12 mouse cellular contexts compared by ENCODE assay signal in the genomic region with DNA sequence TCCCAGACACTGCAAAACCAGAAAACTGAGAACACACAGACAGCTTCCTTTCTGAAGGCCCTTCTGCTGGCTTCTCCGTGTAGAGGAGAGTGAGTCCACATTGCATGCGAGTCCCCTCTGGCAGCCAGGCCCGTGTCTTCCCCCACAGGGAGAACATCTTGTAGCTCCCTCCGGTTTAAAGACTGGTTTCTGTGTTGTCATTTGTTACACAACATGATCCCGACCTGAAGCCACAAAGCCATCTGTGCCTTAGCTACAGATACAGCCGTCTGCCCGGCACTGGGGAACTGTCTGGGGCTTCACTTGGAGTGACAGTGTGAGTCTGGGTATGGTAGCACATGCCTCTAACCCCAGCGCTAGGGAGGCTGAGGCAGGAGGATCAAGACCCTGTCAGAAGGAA. TPM values are rescaled to one million over a fixed set of nuclear protein-coding genes. Genes with fewer than 3 reads are reported as not detected.
A peak's percentile ranks its signal among the peaks of the same experiment; 100 is the strongest.
DNase-seq lines count a peak whose midpoint lies in the region; ATAC-seq and TF ChIP-seq lines count a peak whose summit lies in the region.
"Had no signal": no experiment of that assay in that cellular context is flagged by ENCODE, and none has a peak within 500 bp of the region (broad histone marks: within the 10 kb centered on the region; RNA-seq: fewer than 3 reads in every experiment).

No protein-coding gene starts in this region.

- H3K9ac ChIP-seq in midbrain, embryonic 11.5 days (ENCODE audit: low read length): no peak overlapping the region
- no peak overlapping the region for H3K9ac ChIP-seq in stomach, postnatal 0 days (ENCODE audit: low read length)
- H3K9ac ChIP-seq in intestine, embryonic 16.5 days (ENCODE audit: low read depth, low read length): no peak overlapping the region
- H3K9ac ChIP-seq: heart, embryonic 15.5 days; limb, embryonic 15.5 days had no signal

- 70% methylated on average over 8 of the region's 8 CpGs for WGBS in midbrain, embryonic 10.5 days
- WGBS in midbrain, embryonic 11.5 days: 74% methylated on average over 8 of the region's 8 CpGs
- 76% methylated on average over 8 of the region's 8 CpGs for WGBS in limb, embryonic 10.5 days
- WGBS in stomach, postnatal 0 days: 54% methylated on average over 8 of the region's 8 CpGs
- 63% methylated on average over 8 of the region's 8 CpGs for WGBS in intestine, embryonic 16.5 days

- TF ChIP-seq CTCF in stomach, postnatal 0 days (IDR thresholded peaks at IDR 0.05; ENCODE audit: low read depth): no peak

- H3K27ac ChIP-seq in midbrain, embryonic 10.5 days (replicated peaks): peak overlapping the region; percentile 69
- no peak overlapping the region for H3K27ac ChIP-seq in midbrain, embryonic 11.5 days (ENCODE audit: low read depth, low read length)
- H3K27ac ChIP-seq in limb, embryonic 10.5 days: peak overlapping the region; percentile 77
- H3K27ac ChIP-seq in stomach, postnatal 0 days (replicated peaks): peak overlapping the region; percentile 13; the same call in 1 of the 2 replicates
- H3K27ac ChIP-seq in intestine, embryonic 16.5 days (ENCODE audit: low read length): no peak overlapping the region
- H3K27ac ChIP-seq: heart, embryonic 15.5 days; limb, embryonic 15.5 days had no signal

- peaks cover 78% of the 10 kb centered on the region for H3K4me1 ChIP-seq in midbrain, embryonic 10.5 days
- H3K4me1 ChIP-seq in midbrain, embryonic 11.5 days (ENCODE audit: control insufficient read depth, insufficient read depth, low read length): peaks cover 34% of the 10 kb centered on the region
- H3K4me1 ChIP-seq in limb, embryonic 10.5 days: peaks cover 78% of the 10 kb centered on the region
- H3K4me1 ChIP-seq in stomach, postnatal 0 days (replicated peaks; ENCODE audit: control insufficient read depth, insufficient read depth): peaks cover 17% of the 10 kb centered on the region
- peaks cover 54% of the 10 kb centered on the region for H3K4me1 ChIP-seq in intestine, embryonic 16.5 days (ENCODE audit: control insufficient read depth, insufficient read depth, low read length)

- ATAC-seq in midbrain, embryonic 11.5 days (ENCODE audit: low FRiP score): no peak
- ATAC-seq in common myeloid progenitor, adult 5-6 weeks (replicated peaks; ENCODE audit: low read depth, poor library complexity, severe bottlenecking): peak; percentile 53
- ATAC-seq in stomach, postnatal 0 days (ENCODE audit: low FRiP score, low TSS enrichment): no peak
- ATAC-seq in intestine, embryonic 16.5 days: no peak

- H3K27me3 ChIP-seq in midbrain, embryonic 10.5 days (ENCODE audit: low read depth, poor library complexity, severe bottlenecking): no peaks in the 10 kb centered on the region
- H3K27me3 ChIP-seq in midbrain, embryonic 11.5 days (ENCODE audit: control insufficient read depth, insufficient read depth, low read length): no peaks in the 10 kb centered on the region
- H3K27me3 ChIP-seq in limb, embryonic 10.5 days (ENCODE audit: low read depth, poor library complexity, severe bottlenecking): no peaks in the 10 kb centered on the region
- no peaks in the 10 kb centered on the region for H3K27me3 ChIP-seq in stomach, postnatal 0 days (ENCODE audit: control insufficient read depth, insufficient read depth, low read length)
- no peaks in the 10 kb centered on the region for H3K27me3 ChIP-seq in intestine, embryonic 16.5 days (replicated peaks; ENCODE audit: control insufficient read depth, insufficient read depth, low read length)
- H3K27me3 ChIP-seq: heart, embryonic 15.5 days; limb, embryonic 15.5 days had no signal

- TF ChIP-seq EP300 in stomach, postnatal 0 days (optimal IDR thresholded peaks at IDR 0.05): no peak

- H3K4me3 ChIP-seq in midbrain, embryonic 10.5 days: no peak overlapping the region; the same call in 1 of the 2 replicates
- no peak overlapping the region for H3K4me3 ChIP-seq in midbrain, embryonic 11.5 days (ENCODE audit: low read depth, low read length)
- H3K4me3 ChIP-seq in limb, embryonic 10.5 days: no peak overlapping the region
- no peak overlapping the region for H3K4me3 ChIP-seq in stomach, postnatal 0 days (ENCODE audit: low read depth, low read length)
- no peak overlapping the region for H3K4me3 ChIP-seq in intestine, embryonic 16.5 days (ENCODE audit: low read length)
- H3K4me3 ChIP-seq: heart, embryonic 15.5 days; limb, embryonic 15.5 days had no signal

- no peaks in the 10 kb centered on the region for H3K9me3 ChIP-seq in midbrain, embryonic 10.5 days (replicated peaks)
- no peaks in the 10 kb centered on the region for H3K9me3 ChIP-seq in midbrain, embryonic 11.5 days (ENCODE audit: control insufficient read depth, low read length)
- H3K9me3 ChIP-seq in limb, embryonic 10.5 days (replicated peaks): no peaks in the 10 kb centered on the region
- no peaks in the 10 kb centered on the region for H3K9me3 ChIP-seq in stomach, postnatal 0 days (ENCODE audit: control insufficient read depth, low read length)
- H3K9me3 ChIP-seq in intestine, embryonic 16.5 days (ENCODE audit: control insufficient read depth, low read length): no peaks in the 10 kb centered on the region
- H3K9me3 ChIP-seq: G1E; heart, embryonic 15.5 days; limb, embryonic 15.5 days had no signal

- no peaks in the 10 kb centered on the region for H3K36me3 ChIP-seq in midbrain, embryonic 10.5 days
- H3K36me3 ChIP-seq in midbrain, embryonic 11.5 days (ENCODE audit: control insufficient read depth, insufficient read depth, low read length): no peaks in the 10 kb centered on the region
- H3K36me3 ChIP-seq in limb, embryonic 10.5 days: no peaks in the 10 kb centered on the region
- no peaks in the 10 kb centered on the region for H3K36me3 ChIP-seq in stomach, postnatal 0 days (ENCODE audit: control insufficient read depth, insufficient read depth, low read length)
- no peaks in the 10 kb centered on the region for H3K36me3 ChIP-seq in intestine, embryonic 16.5 days (ENCODE audit: control insufficient read depth, insufficient read depth, low read length)
- H3K36me3 ChIP-seq: heart, embryonic 15.5 days; limb, embryonic 15.5 days had no signal

- DNase-seq in midbrain, embryonic 10.5 days (ENCODE audit: low spot score): no peak
- no peak for DNase-seq in midbrain, embryonic 11.5 days (ENCODE audit: low spot score, missing footprints)
- DNase-seq in limb, embryonic 10.5 days (ENCODE audit: low spot score): no peak
- DNase-seq in stomach, postnatal 0 days (ENCODE audit: low spot score): no peak
- no peak for DNase-seq in heart, postnatal 4 days
- DNase-seq: adrenal gland, postnatal 25 days; spleen, adult 18-20 months had no signal

- H3K4me2 ChIP-seq in midbrain, embryonic 11.5 days: no peak overlapping the region
- H3K4me2 ChIP-seq in stomach, postnatal 0 days (replicated peaks; ENCODE audit: low read depth): no peak overlapping the region
- H3K4me2 ChIP-seq in intestine, embryonic 16.5 days (ENCODE audit: low read depth, low read length): no peak overlapping the region
- H3K4me2 ChIP-seq: heart, embryonic 15.5 days; limb, embryonic 15.5 days had no signal

RNA-seq across cellular contexts. Expression of a gene that starts 42.1 kb away (rescaled TPM):
- 6.8 and 8.7 TPM in 2 replicates for polyA plus RNA-seq in midbrain, embryonic 10.5 days (2016; fragmentation: Nextera tagmentation; extraction: Ambion mirVana)
- 11.6 and 11.7 TPM in 2 replicates for polyA plus RNA-seq in midbrain, embryonic 11.5 days (2014; fragmentation: Nextera tagmentation; extraction: Ambion mirVana)
- total RNA-seq in common myeloid progenitor, adult 5-6 weeks (2017): 28.3 and 32.5 TPM in 2 replicates
- 6.3 and 7.0 TPM in 2 replicates for polyA plus RNA-seq in limb, embryonic 10.5 days (2016; fragmentation: Nextera tagmentation; extraction: Ambion mirVana)
- 24.6 and 27.5 TPM in 2 replicates for polyA plus RNA-seq in stomach, postnatal 0 days (2015; fragmentation: Nextera tagmentation; extraction: Ambion mirVana)
- 10 to 100 TPM; 24.7 to 27.2 TPM for total RNA-seq in heart, postnatal 4 days (2021)
- 11.5 and 15.1 TPM in 2 replicates for polyA plus RNA-seq in intestine, embryonic 16.5 days (2015; fragmentation: Nextera tagmentation; extraction: Ambion mirVana)

Comparison
In these comparisons a context has a peak if more than half of its experiments do, and no peak if none do; other contexts are left out.
1. H3K27ac ChIP-seq: peak in midbrain, embryonic 10.5 days (single experiment), limb, embryonic 10.5 days (single experiment) and stomach, postnatal 0 days (single experiment); none in midbrain, embryonic 11.5 days (single experiment) and intestine, embryonic 16.5 days (single experiment).